Mouse (Mus musculus) neural tube, embryonic 15.5 days (tissue): ENCODE measurements around the gene Ubc. TPM values are rescaled to one million over a fixed set of nuclear protein-coding genes. Genes with fewer than 3 reads are reported as not detected.
"Not testable (repeated sequence)": the region's sequence is repeated elsewhere in the genome, so short reads cannot be mapped to it uniquely, and the experiment has no call there.

ENCODE experiments used
- ATAC-seq: fragments of 200-750 bp; cut with Nextera tagmentation; 2 replicates; pipeline ENCODE4 v1.8.0; 2017; ENCODE audit warnings: mild to moderate bottlenecking, moderate TSS enrichment, moderate library complexity; ENCODE audit not compliant: low FRiP score
- H3K27ac ChIP-seq: fragments of 300-500 bp; sonication (generic); replicated peaks from 2 replicates; pipeline ENCODE4 v1.5.1; 2015; ENCODE audit warnings: mild to moderate bottlenecking, inconsistent platforms
- H3K27me3 ChIP-seq: fragments of 300-500 bp; sonication (generic); replicated peaks from 2 replicates; pipeline ENCODE4 v1.6.1; 2015; ENCODE audit warnings: inconsistent platforms
- H3K36me3 ChIP-seq: fragments of 300-500 bp; sonication (generic); 2 replicates; pipeline ENCODE4 v1.6.1; 2015; ENCODE audit warnings: inconsistent platforms
- H3K4me1 ChIP-seq: fragments of 300-500 bp; sonication (generic); 2 replicates; pipeline ENCODE4 v1.6.1; 2015; ENCODE audit warnings: inconsistent platforms
- H3K4me2 ChIP-seq: fragments of 300-500 bp; sonication (generic); 2 replicates; pipeline ENCODE4 v1.6.1; 2015; ENCODE audit warnings: inconsistent platforms, mild to moderate bottlenecking, moderate library complexity
- H3K4me3 ChIP-seq: fragments of 300-500 bp; sonication (generic); replicated peaks from 2 replicates; pipeline ENCODE4 v1.5.1; 2015; ENCODE audit warnings: mild to moderate bottlenecking, inconsistent platforms
- H3K9ac ChIP-seq: fragments of 300-500 bp; sonication (generic); replicated peaks from 2 replicates; pipeline ENCODE4 v1.6.1; 2015; ENCODE audit warnings: mild to moderate bottlenecking, inconsistent platforms
- H3K9me3 ChIP-seq: fragments of 300-500 bp; sonication (generic); replicated peaks from 2 replicates; pipeline ENCODE4 v1.6.1; 2016; ENCODE audit warnings: inconsistent platforms
- WGBS: fragments of 180-500 bp; shearing (Covaris S2); methylation state at CpG from one replicate; pipeline ENCODE4 v1.1.7; 2015; ENCODE audit warnings: mixed read lengths; 5-methylcytosine and 5-hydroxymethylcytosine counted together
- polyA plus RNA-seq: library from polyadenylated mRNA; unstranded; fragments of >200 nt; fragmentation: Nextera tagmentation; extraction: Ambion mirVana; gene quantifications from 2 replicates; pipeline ENCODE4 v1.2.1, GENCODE M21; 2015

Gene Ubc
- polyA plus RNA-seq, 1 experiment from 2014 or later: 1,380 TPM

- peak overlapping the region; percentile 82 for H3K4me2 ChIP-seq
- H3K4me1 ChIP-seq: peaks cover 31% of the 10 kb centered on the region
- H3K9ac ChIP-seq: peak overlapping the region; percentile 45
- peak overlapping the region; percentile 36 for H3K4me3 ChIP-seq
- peak overlapping the region; percentile 69 for H3K27ac ChIP-seq
- no peaks in the 10 kb centered on the region for H3K27me3 ChIP-seq
- 13% methylated on average over 31 of the region's 31 CpGs for WGBS
- H3K9me3 ChIP-seq: no peaks in the 10 kb centered on the region
- H3K36me3 ChIP-seq: no peaks in the 10 kb centered on the region
- ATAC-seq: 0 out of 2 replicates have a peak, but pooled peaks have one; percentile 4
Measured at GRCm38 (mm10) chr5:125403481-125404465, 13.8 kb upstream of the Ubc start.

- Histone ChIP-seq H3K9me3 (no peaks in the 10 kb centered on the region), H3K36me3 (no peaks in the 10 kb centered on the region), H3K27me3 (no peaks in the 10 kb centered on the region), H3K4me3 (no peak overlapping the region), H3K9ac (no peak overlapping the region), H3K4me1 (peaks cover 28% of the 10 kb centered on the region), H3K27ac (no peak overlapping the region), H3K4me2 (no peak overlapping the region)
- ATAC-seq: no peak
- WGBS: 60% methylated on average over 6 of the region's 6 CpGs
Measured at GRCm38 (mm10) chr5:125402991-125403390, 13.0 kb upstream of the Ubc start.

- H3K4me3 ChIP-seq: no peak overlapping the region
- H3K27me3 ChIP-seq: no peaks in the 10 kb centered on the region
- no peak overlapping the region for H3K27ac ChIP-seq
- H3K9me3 ChIP-seq: no peaks in the 10 kb centered on the region
- H3K36me3 ChIP-seq: no peaks in the 10 kb centered on the region
- H3K4me1 ChIP-seq: peaks cover 27% of the 10 kb centered on the region
- H3K9ac ChIP-seq: no peak overlapping the region
- no peak for ATAC-seq
- no peak overlapping the region for H3K4me2 ChIP-seq
- WGBS: 52% methylated on average over 10 of the region's 10 CpGs
Measured at GRCm38 (mm10) chr5:125402476-125402875, 12.5 kb upstream of the Ubc start.

- WGBS: 64% methylated on average over 7 of the region's 7 CpGs
- Histone ChIP-seq H3K9ac (no peak overlapping the region), H3K4me1 (peaks cover 14% of the 10 kb centered on the region), H3K27ac (no peak overlapping the region), H3K36me3 (no peaks in the 10 kb centered on the region), H3K27me3 (no peaks in the 10 kb centered on the region), H3K4me2 (no peak overlapping the region), H3K4me3 (no peak overlapping the region), H3K9me3 (no peaks in the 10 kb centered on the region)
- no peak for ATAC-seq
Measured at GRCm38 (mm10) chr5:125400903-125401302, 10.9 kb upstream of the Ubc start.

- Histone ChIP-seq H3K4me1 (peaks cover 37% of the 10 kb centered on the region), H3K36me3 (no peaks in the 10 kb centered on the region), H3K27ac (peak overlapping the region; percentile 97), H3K4me3 (no peak overlapping the region), H3K9ac (no peak overlapping the region), H3K27me3 (no peaks in the 10 kb centered on the region), H3K4me2 (peak overlapping the region; percentile 54), H3K9me3 (no peaks in the 10 kb centered on the region)
- ATAC-seq: no peak
- WGBS: 47% methylated on average over 3 of the region's 3 CpGs
Measured at GRCm38 (mm10) chr5:125395008-125395407, 5.0 kb upstream of the Ubc start.

- no peaks in the 10 kb centered on the region for H3K27me3 ChIP-seq
- peak overlapping the region; percentile 97 for H3K27ac ChIP-seq
- peak overlapping the region; percentile 36 for H3K4me3 ChIP-seq
- H3K4me2 ChIP-seq: peak overlapping the region; percentile 54
- peak overlapping the region; percentile 46 for H3K9ac ChIP-seq
- H3K9me3 ChIP-seq: no peaks in the 10 kb centered on the region
- no peaks in the 10 kb centered on the region for H3K36me3 ChIP-seq
- 6% methylated on average over 23 of the region's 25 CpGs for WGBS
- peak; percentile 65 for ATAC-seq
- peaks cover 39% of the 10 kb centered on the region for H3K4me1 ChIP-seq
Measured at GRCm38 (mm10) chr5:125393622-125394603, 3.9 kb upstream of the Ubc start.

GRCm38 (mm10) chr5:125392977-125393621 lies 3.1 kb upstream of the Ubc start:
- Histone ChIP-seq H3K4me3 (peak overlapping the region; percentile 36), H3K27ac (peak overlapping the region; percentile 97), H3K36me3 (no peaks in the 10 kb centered on the region), H3K27me3 (no peaks in the 10 kb centered on the region), H3K9ac (peak overlapping the region; percentile 46), H3K9me3 (no peaks in the 10 kb centered on the region), H3K4me2 (peak overlapping the region; percentile 54), H3K4me1 (peaks cover 45% of the 10 kb centered on the region)
- ATAC-seq: peak; percentile 91
- WGBS: under 1% methylated on average over 20 of the region's 20 CpGs

GRCm38 (mm10) chr5:125392618-125392976 lies 2.6 kb upstream of the Ubc start:
- WGBS: 18% methylated on average over 1 of the region's 1 CpGs
- peaks cover 46% of the 10 kb centered on the region for H3K4me1 ChIP-seq

GRCm38 (mm10) chr5:125392176-125392575 lies 2.2 kb upstream of the Ubc start:
- not testable (repeated sequence) for ATAC-seq, H3K9me3 ChIP-seq, H3K4me2 ChIP-seq, H3K36me3 ChIP-seq, H3K9ac ChIP-seq, H3K27me3 ChIP-seq, H3K4me3 ChIP-seq
- 96% methylated on average over 4 of the region's 4 CpGs for WGBS
- H3K27ac ChIP-seq: peak overlapping the region; percentile 97
- peaks cover 47% of the 10 kb centered on the region for H3K4me1 ChIP-seq

More at GRCm38 (mm10) chr5:125392618-125392976, 2.6 kb upstream of the Ubc start:
- peak overlapping the region; percentile 97 for H3K27ac ChIP-seq
- no peaks in the 10 kb centered on the region for H3K36me3 ChIP-seq
- H3K27me3 ChIP-seq: no peaks in the 10 kb centered on the region
- no peaks in the 10 kb centered on the region for H3K9me3 ChIP-seq
- peak overlapping the region; percentile 54 for H3K4me2 ChIP-seq
- H3K4me3 ChIP-seq: no peak overlapping the region
- ATAC-seq: peak; percentile 3; the same call in 1 of the 2 replicates
- H3K9ac ChIP-seq: peak overlapping the region; percentile 31; the same call in 1 of the 2 replicates

GRCm38 (mm10) chr5:125391609-125392008 lies 1.6 kb upstream of the Ubc start:
- ATAC-seq: no peak
- Histone ChIP-seq H3K9ac (no peak overlapping the region), H3K4me3 (no peak overlapping the region), H3K9me3 (no peaks in the 10 kb centered on the region), H3K27me3 (no peaks in the 10 kb centered on the region), H3K4me1 (peaks cover 48% of the 10 kb centered on the region), H3K36me3 (no peaks in the 10 kb centered on the region), H3K4me2 (no peak overlapping the region), H3K27ac (peak overlapping the region; percentile 97; the same call in 1 of the 2 replicates)
- WGBS: 79% methylated on average over 5 of the region's 5 CpGs
